Mouse (Mus musculus) MN1 (cell line): ENCODE measurements around the gene Myg1.

Experiments used
- DNase-seq: peaks from one replicate; pipeline ENCODE4 v3.0.0-alpha.2; 2016; ENCODE audit warnings: low spot score

Myg1 gene

DNA sequence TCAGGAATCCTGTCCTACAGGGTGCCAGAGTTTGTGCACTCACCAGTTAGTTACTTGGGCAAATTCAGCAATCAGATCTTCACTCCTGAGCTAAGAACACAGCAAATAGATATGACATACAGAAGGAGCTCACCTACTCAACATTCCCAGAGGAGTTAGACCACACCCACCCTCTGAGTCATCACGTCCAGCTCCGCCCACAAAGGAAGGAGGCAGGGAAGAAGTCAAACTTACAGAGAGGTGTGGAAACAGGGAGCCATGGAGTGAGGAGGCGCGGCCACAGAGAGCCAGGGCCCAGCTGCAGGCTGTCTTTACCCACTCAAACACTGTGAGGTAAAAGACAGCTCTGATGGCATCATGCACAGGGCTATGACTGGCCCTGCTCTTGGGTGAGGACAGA is 14.9 kb downstream of the Myg1 start:
- DNase-seq = peak; percentile 77

DNA sequence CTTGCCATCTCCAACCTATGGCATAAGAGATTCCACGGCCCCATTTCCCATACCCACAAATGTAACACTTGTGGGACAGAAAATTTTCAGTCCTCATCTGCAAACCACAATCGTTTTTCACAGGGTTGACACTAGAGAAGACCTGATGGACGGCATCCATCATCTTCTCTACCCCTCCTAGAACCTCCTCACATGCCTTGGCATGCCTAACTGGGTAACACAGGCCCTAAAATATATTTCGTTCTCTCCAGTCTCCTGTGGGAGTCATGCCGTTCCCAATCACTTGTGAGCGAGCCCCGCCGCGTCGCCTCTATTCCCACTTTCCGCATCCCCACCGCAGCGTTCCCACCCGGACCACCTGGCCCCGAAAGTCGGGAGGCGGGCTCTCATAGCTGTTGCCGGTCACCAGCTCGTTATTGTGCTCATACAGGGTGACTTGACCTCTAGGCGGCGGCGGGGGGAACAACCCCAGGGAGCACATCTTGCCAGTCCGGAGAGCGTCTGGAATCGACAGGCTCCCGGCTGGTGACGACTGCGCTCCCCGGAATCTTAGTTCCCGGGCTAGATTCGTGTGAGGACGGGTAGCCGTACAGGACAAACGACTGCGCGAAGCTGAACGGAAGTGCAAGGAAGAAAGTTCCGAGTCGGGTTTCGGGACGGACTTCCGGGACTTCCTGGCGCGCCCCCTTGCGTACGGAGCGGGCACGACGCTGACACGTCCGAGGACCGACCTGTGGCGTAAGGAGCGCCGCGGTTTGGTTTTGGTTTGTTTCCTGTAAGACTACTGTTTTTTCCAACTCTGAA is 18.8 kb downstream of the Myg1 start, which contains the start of gene Aaas:
TSS of gene Aaas (minus strand) at position 634 of the 804 bp plus-strand sequence.
- DNase-seq = peak; percentile 100

DNA sequence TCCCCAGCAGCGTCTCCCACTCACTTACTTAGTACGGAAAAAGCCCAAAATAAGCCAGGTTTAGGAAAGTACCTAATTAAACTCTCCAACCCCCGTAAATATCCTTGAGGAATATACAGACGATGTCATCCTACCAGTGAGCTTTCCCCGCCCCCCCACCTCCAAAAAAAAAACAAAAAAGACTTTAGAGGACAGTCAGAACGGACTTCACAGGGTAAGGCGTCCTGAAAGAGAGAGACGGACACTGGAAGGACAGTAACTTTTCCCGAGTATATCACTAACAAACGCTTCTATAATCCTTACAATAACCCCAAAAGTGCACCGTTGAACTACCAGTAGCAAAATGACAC is 19.4 kb downstream of the Myg1 start:
- no peak for DNase-seq

DNA sequence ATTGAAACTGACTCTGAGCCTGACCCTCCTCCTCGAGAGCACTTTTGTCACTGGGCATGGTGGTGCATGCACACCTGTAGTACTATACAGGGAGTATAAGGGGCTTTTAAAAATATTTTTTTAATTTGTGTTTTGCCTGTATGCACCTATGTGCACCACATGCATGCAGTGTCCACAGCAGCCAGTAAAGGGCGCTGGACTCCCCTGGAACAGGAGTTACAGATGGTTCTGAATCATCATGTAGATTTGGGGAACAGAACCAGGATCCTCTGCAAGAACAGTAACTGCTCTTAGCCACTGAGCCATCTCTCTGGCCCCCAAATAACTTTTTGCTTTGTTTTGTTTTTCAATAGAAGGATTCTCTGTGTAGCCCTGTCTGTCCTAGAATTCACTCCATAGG is 20.7 kb downstream of the Myg1 start:
- DNase-seq = no peak

DNA sequence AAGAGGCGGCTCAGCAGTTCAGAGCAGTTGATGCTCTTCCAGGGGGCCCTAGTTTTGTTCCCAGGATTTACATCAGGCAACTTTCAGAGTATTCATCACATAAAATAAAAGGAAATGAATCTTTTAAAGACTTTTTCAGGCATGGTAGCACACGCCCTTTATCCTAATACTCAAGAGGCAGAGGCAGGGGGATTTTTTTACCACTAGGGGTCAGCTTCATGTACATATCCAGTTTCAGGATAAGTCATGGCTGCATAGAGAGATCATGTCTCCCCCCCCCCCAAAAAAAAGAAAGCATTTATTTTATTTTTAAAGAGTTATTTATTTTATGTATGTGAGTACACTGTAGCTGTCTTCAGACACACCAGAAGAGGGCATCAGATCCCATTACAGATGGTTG is 22.5 kb downstream of the Myg1 start:
- DNase-seq = no peak

DNA sequence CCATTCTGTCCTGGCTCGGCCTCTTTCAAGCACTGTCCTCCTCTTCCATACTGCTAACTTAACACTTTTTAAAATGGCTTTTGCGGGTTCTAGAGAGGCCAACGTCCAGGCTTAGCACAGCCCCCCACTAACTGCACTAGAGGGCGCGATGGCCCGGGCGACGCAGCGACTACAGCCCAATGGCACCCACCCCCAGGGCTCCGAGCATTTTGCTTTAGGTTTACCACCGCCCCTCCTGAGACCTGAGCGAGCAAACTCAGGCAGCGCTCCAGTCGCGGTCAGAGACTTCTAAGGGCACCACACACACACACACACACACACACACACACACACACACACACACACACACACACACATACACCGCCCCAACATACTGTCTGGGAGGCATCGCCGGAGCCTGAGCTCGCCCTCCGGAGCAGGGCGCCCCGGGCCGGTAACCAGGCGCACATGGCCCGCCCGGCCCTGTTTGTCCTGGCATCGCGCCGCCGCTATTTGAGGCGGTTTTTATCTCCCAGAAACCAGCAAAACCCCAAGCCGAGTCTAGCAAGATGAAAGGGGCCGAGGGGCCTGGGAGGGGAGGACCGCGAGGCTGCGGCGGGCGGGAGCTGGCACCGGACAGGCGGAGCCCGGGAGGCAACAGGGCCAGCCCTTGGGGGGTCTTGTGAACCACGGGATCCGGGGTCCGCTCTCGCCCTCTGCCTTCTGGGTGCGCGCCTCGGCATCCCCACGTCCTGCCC is 23.8 kb downstream of the Myg1 start:
- DNase-seq = peak; percentile 66

DNA sequence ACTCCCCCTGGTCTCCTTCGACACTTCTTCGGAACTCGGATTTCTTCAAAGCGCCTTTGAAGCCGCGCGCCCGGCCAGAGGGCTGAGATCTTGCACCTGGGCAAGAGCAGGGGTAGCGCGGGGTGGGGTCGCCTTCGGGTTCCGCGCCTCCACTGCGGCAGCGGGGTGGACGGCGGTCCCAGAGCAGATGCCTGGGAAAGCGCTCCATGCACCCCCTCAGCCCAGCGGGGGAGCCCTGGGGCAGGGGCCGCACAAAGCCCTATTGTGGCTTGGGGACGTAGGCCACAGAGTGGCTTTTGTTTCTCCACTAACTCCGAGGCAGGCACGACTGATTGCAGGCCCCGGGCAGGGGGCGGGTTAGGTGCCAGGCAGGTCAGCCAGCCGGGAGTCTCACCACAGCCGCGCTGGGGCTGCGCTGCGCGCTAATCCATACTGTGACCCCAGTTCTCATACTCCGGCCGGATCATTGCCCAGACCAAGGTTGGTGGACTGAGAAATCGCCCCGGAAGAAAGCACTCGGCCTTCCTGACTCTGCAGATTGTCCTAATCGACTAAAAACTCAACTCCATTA is 24.4 kb downstream of the Myg1 start:
- peak; percentile 45 for DNase-seq

DNA sequence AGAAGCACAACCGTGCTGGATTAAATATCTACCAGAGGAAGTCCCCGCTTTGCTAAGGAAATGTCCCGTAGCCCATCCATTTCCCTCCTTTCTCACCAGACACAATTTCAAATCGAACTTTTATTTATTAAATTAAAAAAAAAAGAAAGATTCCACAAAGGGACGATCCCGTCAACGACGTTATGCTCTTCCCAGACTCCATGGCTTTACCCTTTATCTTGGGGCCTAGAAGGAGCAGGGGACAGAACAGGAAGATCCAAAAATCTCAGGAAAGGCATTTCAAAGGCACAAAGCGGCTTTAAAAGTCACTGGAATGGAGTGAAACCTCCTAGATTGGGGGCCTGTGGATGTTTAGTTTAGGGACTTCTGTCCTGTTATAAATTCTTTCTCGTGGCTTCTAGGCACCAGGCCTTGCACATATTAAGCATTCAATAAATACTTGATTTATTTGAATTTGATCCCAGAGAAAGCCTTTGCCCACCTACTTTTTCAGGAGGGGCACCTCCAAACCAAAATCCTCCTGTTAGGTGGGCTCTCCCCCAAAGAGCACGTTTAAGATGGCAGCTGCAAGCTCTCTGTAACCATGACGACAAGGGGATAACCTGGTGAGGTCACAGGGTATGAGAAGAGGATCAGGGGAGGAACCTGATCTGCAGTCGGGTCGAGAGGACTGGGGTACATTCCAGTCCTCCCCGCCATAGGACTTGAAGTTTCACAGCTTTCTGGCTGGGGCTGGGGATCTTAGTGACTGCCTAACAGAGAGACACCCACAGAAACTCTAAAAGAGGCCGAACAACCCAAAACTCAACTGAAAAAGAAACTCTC is 25.2 kb downstream of the Myg1 start:
- DNase-seq = no peak

DNA sequence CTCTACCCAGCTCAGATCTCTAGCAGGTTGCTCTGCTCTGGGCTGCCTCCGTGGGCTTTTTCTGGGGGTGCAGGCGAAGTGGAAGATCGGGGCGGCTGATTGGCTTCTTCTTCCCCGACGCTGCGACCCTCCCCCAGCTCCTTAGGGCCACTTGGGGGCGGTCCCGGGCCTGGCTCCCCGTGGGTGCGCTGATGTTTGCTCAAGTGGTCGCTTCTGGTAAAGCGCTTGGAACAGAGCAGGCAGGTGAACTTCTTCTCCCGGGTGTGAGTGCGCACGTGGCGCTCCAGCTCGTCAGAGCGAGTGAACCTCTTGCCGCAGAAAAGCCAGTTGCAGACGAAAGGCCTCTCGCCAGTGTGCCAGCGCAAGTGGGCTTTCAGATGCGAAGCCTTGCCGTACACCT is 26.6 kb downstream of the Myg1 start:
- no peak for DNase-seq

DNA sequence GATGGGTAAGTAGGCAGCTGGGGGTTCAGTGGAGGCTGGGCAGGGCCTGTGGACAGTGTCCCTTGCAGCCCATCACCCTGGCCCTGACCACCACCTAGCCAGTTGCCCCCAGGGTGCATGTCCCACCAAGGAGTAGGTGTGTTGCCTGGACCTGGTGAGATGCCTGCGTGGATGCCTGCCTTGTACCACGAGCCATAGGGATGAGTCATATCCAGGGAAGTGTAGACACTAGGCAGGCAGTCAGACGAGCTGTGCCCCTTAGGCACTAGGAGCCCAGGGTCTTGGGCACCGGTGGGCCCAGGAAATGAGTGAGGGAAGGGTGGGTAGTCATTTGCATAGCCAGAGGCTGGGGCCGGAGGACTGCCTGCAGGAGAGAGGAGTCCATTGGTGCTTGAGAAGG is 27.3 kb downstream of the Myg1 start:
- no peak for DNase-seq

DNA sequence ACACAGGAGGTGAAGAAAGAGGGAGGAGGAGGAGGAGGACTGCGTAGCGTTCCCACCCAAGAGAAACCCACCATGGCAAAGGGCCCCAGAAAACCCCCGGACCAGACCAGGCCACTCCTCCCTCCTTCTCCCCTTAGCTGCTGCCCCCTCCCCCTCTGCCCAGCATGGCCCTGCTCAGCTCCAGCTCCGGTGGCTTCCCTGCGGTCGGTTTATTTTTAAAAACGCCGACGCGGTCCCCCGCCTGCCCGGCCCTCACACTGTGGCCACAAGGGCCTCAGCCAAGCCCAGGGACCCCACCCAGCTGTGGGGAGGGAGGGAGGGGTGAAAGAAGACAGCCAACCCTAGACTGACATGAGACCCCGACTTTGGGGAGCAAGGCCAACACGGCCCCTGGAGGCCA is 31.1 kb downstream of the Myg1 start:
- no peak for DNase-seq

DNA sequence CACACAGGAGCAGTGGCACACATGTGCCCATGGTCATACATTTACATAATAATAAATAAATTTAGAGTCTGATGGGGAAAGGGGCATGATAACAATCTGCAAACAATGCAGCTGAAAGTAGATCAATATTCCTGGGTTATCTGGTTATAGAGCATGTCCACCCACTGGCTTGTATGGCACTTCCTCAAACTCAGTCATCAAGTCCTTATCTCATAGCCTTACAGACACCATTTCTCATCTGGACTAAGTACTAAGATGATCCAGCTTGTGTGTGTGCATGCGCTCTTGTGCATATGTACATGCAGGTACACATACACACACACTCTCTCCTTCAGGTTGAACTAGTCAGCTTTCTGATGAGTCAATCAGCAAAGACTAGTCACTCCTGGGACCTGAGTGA is 33.2 kb downstream of the Myg1 start:
- no peak for DNase-seq

DNA sequence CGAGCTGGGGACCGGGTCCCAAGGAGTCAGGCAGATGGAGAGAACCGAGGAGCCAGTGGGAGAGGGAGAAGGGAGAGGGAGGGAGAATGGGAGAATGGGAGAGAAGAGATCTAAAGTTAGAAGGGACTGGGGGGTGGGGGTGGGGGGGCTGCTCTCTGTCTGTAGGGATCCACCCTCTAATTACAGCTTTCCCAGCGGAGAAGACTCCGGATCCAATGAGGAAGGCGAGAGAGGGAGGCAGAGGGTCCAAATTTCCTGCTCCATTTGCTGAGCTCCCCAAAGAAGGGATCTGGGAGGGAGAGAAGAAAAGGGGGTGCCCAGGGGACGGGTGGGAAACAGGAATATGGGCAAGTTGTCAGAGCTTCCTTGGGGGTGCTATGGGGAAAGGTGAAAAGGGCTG is 34.7 kb downstream of the Myg1 start:
- DNase-seq = no peak

DNA sequence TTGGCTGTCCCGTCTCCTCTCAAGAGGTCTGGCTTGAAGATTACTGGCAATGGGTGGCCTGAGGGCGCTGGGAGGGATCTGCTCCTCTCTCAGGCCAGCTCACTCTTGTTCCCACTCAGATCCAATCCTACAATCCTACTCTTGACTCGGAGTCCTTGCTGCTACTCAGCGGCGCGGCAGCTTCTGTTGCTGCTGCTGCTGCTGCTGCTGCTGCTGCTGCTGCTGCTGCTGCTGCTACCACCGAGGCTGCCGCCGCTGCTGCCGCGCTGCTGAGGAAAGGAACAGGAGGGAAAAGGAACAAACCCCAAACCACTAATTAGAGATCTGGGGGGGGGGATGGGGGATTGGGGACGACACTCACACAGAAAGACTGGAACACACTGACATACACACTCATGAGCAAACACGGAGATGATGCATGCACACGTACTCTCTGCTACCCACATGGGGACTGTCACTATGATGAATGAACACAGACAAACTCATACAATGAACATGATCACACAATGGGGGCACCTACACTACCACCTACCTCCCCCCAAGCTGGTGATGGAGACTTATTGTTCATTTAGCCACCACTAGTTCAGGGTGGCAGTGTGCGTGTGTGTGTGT is 35.3 kb downstream of the Myg1 start, which contains the start of gene Sp7:
TSS of gene Sp7 (minus strand) at position 450 of the 612 bp plus-strand sequence.
- no peak for DNase-seq

DNA sequence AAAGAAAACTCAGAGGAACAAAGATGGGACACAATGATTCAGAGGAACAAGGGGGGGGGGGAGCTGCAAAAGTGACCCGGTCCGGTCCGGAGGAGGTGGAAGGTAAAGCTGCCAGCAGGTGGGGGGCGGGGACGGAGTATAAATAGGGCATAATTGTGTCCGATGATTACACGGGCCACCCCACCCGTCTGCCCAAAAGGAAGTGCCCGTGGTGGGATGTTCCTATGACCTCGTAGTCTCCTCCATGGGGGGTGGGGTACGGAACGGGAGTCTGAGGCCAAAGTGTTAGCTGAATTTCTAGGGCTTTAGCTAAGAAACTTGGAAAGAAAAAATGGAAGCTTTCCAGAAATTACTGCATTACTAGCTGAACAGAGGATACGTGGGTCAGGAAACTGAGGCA is 38.5 kb downstream of the Myg1 start:
- DNase-seq = peak; percentile 62

DNA sequence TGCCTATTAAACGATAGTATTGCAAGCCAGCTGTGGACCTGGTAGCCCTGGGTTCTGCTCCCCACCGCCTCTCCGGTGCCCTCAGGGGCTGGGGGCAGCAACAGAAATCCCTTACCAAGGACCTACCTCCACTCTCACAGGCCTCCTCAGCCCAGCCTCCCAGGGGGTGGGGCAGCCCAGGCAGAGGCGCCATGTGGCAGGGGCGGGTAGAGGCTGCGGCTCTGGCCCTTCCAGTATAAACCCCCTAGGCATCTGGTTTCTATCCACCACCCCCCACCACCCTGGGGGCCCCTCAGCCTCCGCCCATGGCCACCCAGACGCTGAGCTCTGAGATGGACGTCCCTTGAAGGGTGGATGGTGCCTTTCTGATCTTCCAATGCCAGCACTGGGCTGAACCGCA is 39.2 kb downstream of the Myg1 start:
- DNase-seq = peak; percentile 81

DNA sequence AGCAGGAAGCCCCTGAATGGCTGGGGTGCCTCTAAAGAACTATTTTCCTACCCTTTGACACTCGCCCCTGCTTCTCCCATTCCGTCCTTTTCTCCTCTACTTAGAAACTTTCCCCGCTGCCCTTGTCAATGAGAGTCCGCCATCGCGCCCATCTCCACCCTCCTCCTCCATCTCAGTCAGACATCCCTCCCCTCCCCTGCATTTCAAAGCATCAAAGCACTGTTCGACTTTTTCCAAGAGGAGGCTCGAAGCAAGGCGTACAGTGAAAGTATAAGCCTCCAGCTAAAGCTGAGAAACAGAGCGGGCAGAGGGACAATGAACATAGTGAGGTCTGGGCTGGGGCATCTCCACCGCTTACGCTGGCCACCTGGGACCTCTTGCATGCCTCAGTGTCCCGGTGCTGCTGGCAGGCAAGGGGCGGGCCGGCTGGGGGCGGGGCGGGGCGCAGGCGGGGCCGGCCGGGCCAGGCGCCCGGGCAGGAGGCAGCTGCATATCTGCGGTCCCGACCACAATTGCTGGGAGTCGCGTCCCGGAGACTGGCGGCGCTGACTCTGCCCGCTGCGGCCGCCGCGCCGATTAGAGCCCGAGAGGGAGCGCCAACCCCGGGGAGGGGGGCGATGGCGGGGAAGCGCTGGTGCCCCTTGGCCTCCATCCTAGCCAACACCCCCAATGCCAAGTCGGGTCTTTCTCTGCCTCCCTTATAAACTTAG is 45.1 kb downstream of the Myg1 start:
- peak; percentile 82 for DNase-seq

DNA sequence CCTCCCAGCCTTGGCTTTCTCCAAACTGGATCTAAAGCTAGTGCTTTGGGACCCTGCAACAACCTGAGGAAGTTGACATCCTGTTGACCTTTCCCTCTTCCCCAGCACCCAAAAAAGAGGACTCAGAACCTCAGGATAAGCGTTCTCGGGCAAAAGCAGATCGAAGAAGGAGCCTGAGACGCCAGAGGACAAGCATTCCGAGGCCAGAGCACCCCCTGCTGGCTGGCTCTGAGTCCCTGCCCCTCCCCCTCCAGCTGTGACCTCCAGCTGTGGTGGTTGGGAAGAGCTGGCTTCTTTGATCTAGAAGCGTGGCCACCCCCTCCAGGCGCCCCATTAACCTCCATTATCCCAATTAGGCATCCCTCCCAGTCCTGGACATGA is 45.6 kb downstream of the Myg1 start:
- DNase-seq = peak; percentile 96

DNA sequence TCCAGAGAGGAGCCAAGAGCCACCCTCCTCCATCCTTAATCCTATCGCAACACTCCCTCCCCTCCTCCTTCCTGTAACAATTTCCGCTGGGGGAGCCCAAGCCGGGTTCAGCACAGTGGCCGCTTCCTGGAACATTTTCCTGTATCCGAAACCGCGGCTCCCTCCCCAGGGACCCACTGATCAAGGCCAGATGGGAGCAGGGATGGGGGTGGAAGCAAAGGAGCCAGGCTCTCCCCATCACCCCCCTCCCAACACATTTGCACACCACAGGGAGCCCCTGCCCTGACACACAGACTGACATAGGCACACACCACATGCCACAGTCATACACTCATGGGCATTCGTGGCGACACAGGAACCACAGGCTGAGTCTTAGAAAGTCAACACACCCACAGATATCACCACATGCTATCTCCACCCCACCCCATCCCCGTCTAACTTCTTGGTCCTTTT is 46.3 kb downstream of the Myg1 start:
- peak; percentile 81 for DNase-seq

DNA sequence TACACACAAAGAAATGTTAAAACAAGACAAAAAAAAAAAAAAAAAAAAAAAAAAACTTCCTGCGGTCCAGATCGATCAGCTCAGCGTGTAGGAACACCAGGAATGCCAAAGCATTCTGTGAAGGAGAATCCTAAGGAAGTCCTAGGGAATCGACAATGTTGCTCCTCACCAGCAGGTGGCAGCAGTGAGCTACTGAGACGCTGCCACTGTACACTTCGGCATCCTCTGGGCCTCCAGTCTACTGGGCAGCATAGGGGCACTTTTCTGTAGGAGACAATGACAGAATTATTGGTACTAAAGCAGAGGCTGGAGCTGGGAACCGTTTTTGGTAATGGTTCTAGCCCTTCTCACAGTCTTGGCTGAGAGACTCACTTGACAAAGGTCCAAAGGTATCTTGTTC is 50.1 kb downstream of the Myg1 start:
- peak; percentile 98 for DNase-seq

DNA sequence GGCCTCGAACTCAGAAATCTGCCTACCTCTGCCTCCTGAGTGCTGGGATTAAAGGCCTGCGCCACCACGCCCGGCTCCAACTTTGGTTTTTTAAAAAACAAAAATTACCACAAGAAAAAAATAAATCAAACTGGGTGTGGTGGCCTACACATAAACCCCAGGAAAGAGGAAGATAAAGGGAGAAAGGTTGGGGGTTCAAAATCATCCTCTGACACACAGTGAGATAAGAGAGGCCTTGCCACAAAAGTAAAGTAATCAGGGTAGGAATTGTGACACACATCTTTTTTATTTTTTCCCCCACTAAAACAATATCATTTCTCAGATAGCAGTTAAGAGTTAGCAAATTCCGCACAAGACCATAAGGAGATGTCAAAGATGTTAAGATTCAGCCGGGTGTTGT is 52.2 kb downstream of the Myg1 start:
- DNase-seq = no peak
